Mouse (Mus musculus) neural tube, embryonic 11.5 days (tissue): ENCODE results near the gene Nap1l4. TPM values are rescaled to one million over a fixed set of nuclear protein-coding genes. Genes with fewer than 3 reads are reported as not detected.

Experiments used
- ATAC-seq: fragments of 200-750 bp; cut with Nextera tagmentation; 2 replicates; pipeline ENCODE4 v1.8.0; 2017; ENCODE audit warnings: moderate number of reproducible peaks, mild to moderate bottlenecking, moderate TSS enrichment, moderate library complexity; ENCODE audit not compliant: insufficient read depth, low FRiP score, low TSS enrichment
- DNase-seq: peaks from one replicate; pipeline ENCODE4 v3.0.0-alpha.2; 2015; ENCODE audit warnings: low spot score
- H3K27ac ChIP-seq: fragments of 300-500 bp; sonication (generic); 2 replicates; pipeline ENCODE4 v1.5.1; 2014; ENCODE audit warnings: low read depth, mild to moderate bottlenecking, low read length
- H3K27me3 ChIP-seq: fragments of 300-500 bp; sonication (generic); 2 replicates; pipeline ENCODE4 v1.6.1; 2014; ENCODE audit warnings: mild to moderate bottlenecking, low read length, mixed read lengths; ENCODE audit not compliant: control insufficient read depth, insufficient read depth
- H3K36me3 ChIP-seq: fragments of 300-500 bp; sonication (generic); 2 replicates; pipeline ENCODE4 v1.6.1; 2014; ENCODE audit warnings: mild to moderate bottlenecking, low read length, moderate library complexity, mixed read lengths; ENCODE audit not compliant: control insufficient read depth, insufficient read depth
- H3K4me1 ChIP-seq: fragments of 300-500 bp; sonication (generic); 2 replicates; pipeline ENCODE4 v1.6.1; 2014; ENCODE audit warnings: low read length, mixed read lengths; ENCODE audit not compliant: control insufficient read depth, insufficient read depth
- H3K4me2 ChIP-seq: fragments of 300-500 bp; sonication (generic); 2 replicates; pipeline ENCODE4 v1.6.1; 2014; ENCODE audit warnings: low read depth, mild to moderate bottlenecking, moderate library complexity
- H3K4me3 ChIP-seq: fragments of 300-500 bp; sonication (generic); 2 replicates; pipeline ENCODE4 v1.5.1; 2014; ENCODE audit warnings: low read depth, low read length
- H3K9ac ChIP-seq: fragments of 300-500 bp; sonication (generic); 2 replicates; pipeline ENCODE4 v1.6.1; 2014; ENCODE audit warnings: mild to moderate bottlenecking, low read length
- H3K9me3 ChIP-seq: fragments of 300-500 bp; sonication (generic); 2 replicates; pipeline ENCODE4 v1.6.1; 2016; ENCODE audit warnings: low read length; ENCODE audit not compliant: control insufficient read depth
- WGBS: fragments of 180-500 bp; shearing (Covaris S2); extraction: QIAGEN DNeasy Blood & Tissue Kit; methylation state at CpG from one replicate; pipeline ENCODE4 v1.1.7; 2014; 5-methylcytosine and 5-hydroxymethylcytosine counted together
- polyA plus RNA-seq: library from polyadenylated mRNA; unstranded; fragments of >200 nt; fragmentation: Nextera tagmentation; extraction: Ambion mirVana; gene quantifications from 2 replicates; pipeline ENCODE4 v1.2.1, GENCODE M21; 2014

Gene Nap1l4
- 178 and 198 TPM in 2 replicates for polyA plus RNA-seq

DNA sequence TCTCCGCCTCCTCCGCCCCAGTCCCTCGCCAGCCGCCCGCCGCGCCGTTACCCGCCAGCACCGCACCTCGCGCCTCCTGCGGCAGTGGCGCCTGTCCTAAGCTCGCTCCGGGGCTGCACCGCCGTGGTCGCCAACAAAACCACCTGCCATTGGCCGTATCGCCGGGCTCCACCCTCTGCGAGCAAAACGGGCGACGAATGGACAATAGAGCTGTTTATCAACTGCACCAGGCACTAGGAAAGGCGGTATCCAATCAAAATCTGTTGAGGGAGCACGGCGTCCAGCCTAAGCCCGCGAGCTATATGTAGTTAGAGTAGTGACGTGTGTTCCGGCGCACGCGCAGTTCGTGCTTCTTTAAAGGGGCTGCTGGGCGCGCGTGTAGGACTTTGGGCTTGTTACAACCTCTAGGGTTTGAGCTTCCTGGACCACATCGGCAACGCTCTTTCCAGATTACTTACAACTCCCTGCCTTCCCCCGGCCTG is at the start of gene Nap1l4:
Nap1l4 (minus strand) TSS at position 131 of the 482 bp plus-strand sequence.
- Histone ChIP-seq H3K9me3 (no peaks in the 10 kb centered on the region), H3K36me3 (no peaks in the 10 kb centered on the region), H3K27me3 (no peaks in the 10 kb centered on the region), H3K4me2 (peak within 1 kb of the TSS; percentile 79), H3K4me1 (peaks cover 8% of the 10 kb centered on the region; the same call in 1 of the 2 replicates), H3K9ac (peak within 1 kb of the TSS; percentile 93), H3K4me3 (peak within 1 kb of the TSS; percentile 95), H3K27ac (peak within 1 kb of the TSS; percentile 80)
- DNase-seq (peak; percentile 97), ATAC-seq (peak; percentile 98)
- WGBS, result under 1% methylated on average over 39 of the region's 43 CpGs

DNA sequence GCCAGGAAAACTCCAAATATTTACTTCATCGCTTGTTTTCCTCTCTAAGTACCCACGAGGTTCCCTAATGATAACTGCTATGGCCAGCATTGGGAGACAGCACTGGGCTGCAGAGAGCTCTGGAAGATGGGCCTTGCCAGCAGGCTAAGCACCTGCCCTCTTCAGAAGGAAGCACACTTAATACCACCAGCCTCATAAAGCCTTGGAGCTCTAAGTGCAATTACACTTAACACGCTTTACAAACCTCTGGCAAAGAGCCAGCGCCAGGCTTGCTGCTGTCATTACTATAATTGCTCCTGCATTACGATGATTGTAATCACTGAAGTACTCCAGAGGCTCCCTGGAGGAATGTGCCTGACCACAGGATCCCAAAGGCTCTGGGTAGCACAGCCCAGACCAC is 46.0 kb upstream of the Nap1l4 start:
- peaks cover 9% of the 10 kb centered on the region for H3K4me1 ChIP-seq
- ATAC-seq, result no peak
- no peak overlapping the region for H3K4me2 ChIP-seq
- H3K9ac ChIP-seq, result no peak overlapping the region
- no peak for DNase-seq
- WGBS, result 64% methylated on average over 5 of the region's 5 CpGs
- no peak overlapping the region for H3K27ac ChIP-seq
- H3K9me3 ChIP-seq, result no peaks in the 10 kb centered on the region
- no peak overlapping the region for H3K4me3 ChIP-seq
- H3K36me3 ChIP-seq, result peaks cover 2% of the 10 kb centered on the region; the same call in 1 of the 2 replicates
- H3K27me3 ChIP-seq, result no peaks in the 10 kb centered on the region

DNA sequence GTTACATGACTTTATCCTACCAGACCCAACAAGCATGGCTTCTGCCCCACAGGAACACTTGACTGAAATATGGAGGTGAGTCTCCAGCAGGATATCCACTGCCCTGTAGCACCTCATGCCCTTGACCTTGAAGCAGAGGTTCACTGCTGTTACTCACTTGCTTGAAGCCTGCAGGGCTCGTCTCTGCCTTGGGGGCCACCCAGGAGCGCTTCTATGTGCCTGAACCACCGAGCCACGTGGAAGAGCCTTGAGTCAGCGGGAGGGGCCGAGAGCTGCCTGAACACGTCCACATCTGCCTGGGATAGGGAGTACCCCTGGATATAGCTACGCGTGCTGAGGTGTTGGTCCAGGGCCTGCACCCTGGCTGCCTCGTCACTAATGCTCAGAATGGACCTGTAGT is 43.3 kb upstream of the Nap1l4 start:
- no peak for DNase-seq

DNA sequence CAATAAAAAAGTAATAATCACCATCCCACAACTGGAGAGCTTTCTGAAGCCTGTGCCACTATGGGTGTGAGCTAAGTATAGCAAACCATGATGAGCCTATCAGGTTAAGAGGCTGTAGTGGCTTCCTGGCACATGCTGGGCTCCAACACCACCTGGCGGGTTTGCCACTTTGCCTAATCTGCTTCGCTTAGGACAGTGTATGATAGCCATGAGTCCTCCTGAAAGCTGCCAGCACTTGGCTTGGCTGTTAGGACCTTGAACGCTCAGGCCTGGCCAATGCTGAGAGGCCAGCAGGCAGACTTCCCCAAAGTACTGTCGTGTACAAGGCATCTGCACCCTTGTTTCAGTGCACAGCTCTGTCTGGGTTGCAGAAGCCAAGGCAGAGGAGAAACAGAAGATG is 39.1 kb upstream of the Nap1l4 start:
- Histone ChIP-seq H3K27me3 (no peaks in the 10 kb centered on the region), H3K4me1 (no peaks in the 10 kb centered on the region), H3K4me2 (no peak overlapping the region), H3K9me3 (no peaks in the 10 kb centered on the region), H3K4me3 (no peak overlapping the region), H3K9ac (no peak overlapping the region), H3K36me3 (peaks cover 29% of the 10 kb centered on the region), H3K27ac (no peak overlapping the region)
- ATAC-seq (no peak), DNase-seq (no peak)
- 90% methylated on average over 4 of the region's 4 CpGs for WGBS

More for the DNA sequence above, 43.3 kb upstream of the Nap1l4 start:
- Histone ChIP-seq H3K4me1 (no peaks in the 10 kb centered on the region), H3K9me3 (no peaks in the 10 kb centered on the region), H3K27ac (no peak overlapping the region), H3K4me3 (no peak overlapping the region), H3K27me3 (no peaks in the 10 kb centered on the region), H3K9ac (no peak overlapping the region), H3K36me3 (peaks cover 14% of the 10 kb centered on the region), H3K4me2 (no peak overlapping the region)
- 92% methylated on average over 10 of the region's 10 CpGs for WGBS
- no peak for ATAC-seq

- 91% methylated on average over 5 of the region's 5 CpGs for WGBS
- Histone ChIP-seq H3K4me1 (no peaks in the 10 kb centered on the region), H3K9ac (no peak overlapping the region), H3K4me3 (no peak overlapping the region), H3K36me3 (peaks cover 32% of the 10 kb centered on the region), H3K27me3 (no peaks in the 10 kb centered on the region), H3K9me3 (no peaks in the 10 kb centered on the region), H3K27ac (no peak overlapping the region), H3K4me2 (no peak overlapping the region)
- DNase-seq (no peak), ATAC-seq (no peak)
Observed at GRCm38 (mm10) chr7:143587586-143587985, 38.7 kb upstream of the Nap1l4 start.

DNA sequence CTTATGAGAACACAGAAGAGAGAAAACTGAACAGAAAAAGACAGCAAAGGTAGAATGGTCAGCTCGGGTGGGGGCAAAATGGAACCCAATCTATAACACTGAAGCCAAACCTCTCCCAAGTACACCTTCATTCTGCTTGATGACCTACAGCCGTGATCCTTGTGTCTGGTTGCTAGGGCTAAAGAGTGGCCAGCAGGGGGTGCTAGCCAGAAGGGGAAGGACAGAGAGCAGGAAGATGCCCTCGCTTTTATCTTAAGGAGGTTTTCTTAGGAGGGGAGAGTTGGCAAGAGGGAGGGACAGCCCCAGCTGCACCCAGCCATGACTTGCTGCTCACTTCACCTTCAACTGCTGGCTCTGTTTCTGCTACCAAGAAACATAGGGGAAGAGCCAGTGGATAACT is 35.0 kb upstream of the Nap1l4 start:
- no peak overlapping the region for H3K4me2 ChIP-seq
- ATAC-seq (no peak), DNase-seq (peak; percentile 72)
- no peak overlapping the region for H3K4me3 ChIP-seq
- 66% methylated on average over 3 of the region's 3 CpGs for WGBS
- no peaks in the 10 kb centered on the region for H3K9me3 ChIP-seq
- no peaks in the 10 kb centered on the region for H3K4me1 ChIP-seq
- H3K27me3 ChIP-seq, result no peaks in the 10 kb centered on the region
- peaks cover 28% of the 10 kb centered on the region for H3K36me3 ChIP-seq
- no peak overlapping the region for H3K9ac ChIP-seq
- no peak overlapping the region for H3K27ac ChIP-seq

DNA sequence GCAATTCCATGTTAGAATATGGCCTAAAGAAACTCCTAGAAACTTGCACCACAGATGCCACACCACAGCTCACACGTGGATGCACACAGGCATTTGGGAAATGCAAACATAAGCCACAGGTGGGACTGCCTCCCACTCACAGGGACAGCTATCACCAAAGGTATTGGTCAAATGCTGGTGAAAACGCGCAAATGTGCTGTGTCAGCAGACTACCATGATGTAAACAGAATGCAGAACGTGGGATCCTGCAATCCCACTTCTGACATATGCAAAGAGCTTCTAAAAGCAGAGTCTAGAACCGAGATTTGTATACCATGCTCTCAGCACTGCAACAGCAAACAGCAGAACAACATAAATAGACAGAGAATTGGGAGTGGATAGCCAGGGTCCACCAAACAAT is 34.1 kb upstream of the Nap1l4 start:
- Histone ChIP-seq H3K4me1 (no peaks in the 10 kb centered on the region), H3K4me2 (no peak overlapping the region), H3K27me3 (no peaks in the 10 kb centered on the region), H3K9me3 (no peaks in the 10 kb centered on the region), H3K36me3 (peaks cover 24% of the 10 kb centered on the region), H3K4me3 (no peak overlapping the region), H3K9ac (no peak overlapping the region), H3K27ac (no peak overlapping the region)
- DNase-seq, result no peak
- WGBS, result 93% methylated on average over 5 of the region's 5 CpGs
- no peak for ATAC-seq

DNA sequence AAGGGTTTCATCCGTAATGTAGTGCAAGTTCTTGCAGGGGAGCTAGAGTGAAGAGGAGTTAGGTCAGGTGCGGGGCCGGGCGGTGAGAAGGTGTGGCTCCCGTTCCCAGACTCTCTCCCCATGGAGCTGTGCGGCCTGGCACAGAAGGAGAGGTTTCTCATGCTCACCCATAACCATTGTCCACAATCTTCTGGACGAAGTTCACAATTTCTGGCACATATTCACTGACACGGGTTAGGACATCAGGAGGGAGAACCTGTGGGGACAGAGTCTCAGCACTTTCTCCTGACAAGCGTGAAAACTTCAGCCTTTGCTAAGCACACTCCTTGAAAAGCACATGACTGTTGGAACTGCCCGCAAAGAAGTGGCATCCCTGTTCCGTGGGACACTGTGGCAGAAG is 26.8 kb upstream of the Nap1l4 start:
- H3K4me1 ChIP-seq, result no peaks in the 10 kb centered on the region
- no peak overlapping the region for H3K9ac ChIP-seq
- 92% methylated on average over 11 of the region's 11 CpGs for WGBS
- H3K27ac ChIP-seq, result no peak overlapping the region
- no peak overlapping the region for H3K4me3 ChIP-seq
- no peaks in the 10 kb centered on the region for H3K9me3 ChIP-seq
- ATAC-seq (no peak), DNase-seq (no peak)
- H3K27me3 ChIP-seq, result no peaks in the 10 kb centered on the region
- no peak overlapping the region for H3K4me2 ChIP-seq
- H3K36me3 ChIP-seq, result peaks cover 12% of the 10 kb centered on the region

DNA sequence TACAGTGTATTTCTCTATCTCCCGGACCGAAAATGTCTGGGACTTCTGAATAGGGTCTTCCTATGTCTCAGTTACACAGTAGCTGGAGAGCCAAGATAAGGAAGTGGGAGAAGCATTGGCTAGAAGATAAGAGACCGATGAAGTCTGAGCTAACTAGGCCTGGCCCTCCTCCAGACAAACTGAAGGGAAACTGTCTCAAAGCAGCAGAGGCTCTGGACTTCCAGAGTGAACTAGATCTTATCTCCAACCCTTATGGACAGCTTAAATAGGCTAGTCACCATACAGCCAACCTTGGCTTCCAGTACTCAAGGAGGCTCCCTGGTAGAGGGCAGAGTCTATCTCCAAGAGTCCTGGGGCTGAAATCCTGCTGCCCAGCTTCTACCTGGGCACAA is 16.7 kb upstream of the Nap1l4 start:
- Histone ChIP-seq H3K4me2 (no peak overlapping the region), H3K27ac (no peak overlapping the region), H3K36me3 (peaks cover 10% of the 10 kb centered on the region), H3K4me3 (no peak overlapping the region), H3K9me3 (no peaks in the 10 kb centered on the region), H3K9ac (no peak overlapping the region), H3K27me3 (no peaks in the 10 kb centered on the region), H3K4me1 (no peaks in the 10 kb centered on the region)
- DNase-seq, result no peak
- WGBS, result 95% methylated on average over 3 of the region's 3 CpGs
- no peak for ATAC-seq
